Mouse (Mus musculus): Measurements from ENCODE around the gene Tmem30a.
A peak's percentile ranks its signal among the peaks of the same experiment; 100 is the strongest.

The Tmem30a gene

GRCm38 (mm10) chr9:79792841-79793835, at the start of gene Tmem30a:
Gene Tmem30a, minus strand, starts transcription at chr9:79793507.
- DNase-seq (ENCODE audit: low spot score) = peak; percentile 98

- DNase-seq (ENCODE audit: low spot score) = no peak
Observed at GRCm38 (mm10) chr9:79842615-79843014, 49.3 kb upstream of the Tmem30a start.

- no peak for DNase-seq (ENCODE audit: low spot score)
Observed at GRCm38 (mm10) chr9:79842028-79842427, 48.7 kb upstream of the Tmem30a start.

GRCm38 (mm10) chr9:79831294-79831693, 38.0 kb upstream of the Tmem30a start:
- no peak for DNase-seq (ENCODE audit: low spot score)

GRCm38 (mm10) chr9:79830874-79831273, 37.6 kb upstream of the Tmem30a start:
- DNase-seq (ENCODE audit: low spot score) = peak; percentile 64

GRCm38 (mm10) chr9:79829842-79830800, 36.8 kb upstream of the Tmem30a start:
- DNase-seq (ENCODE audit: low spot score) = no peak

- no peak for DNase-seq (ENCODE audit: low spot score)
Observed at GRCm38 (mm10) chr9:79827072-79827471, 33.8 kb upstream of the Tmem30a start.

- peak; percentile 32 for DNase-seq (ENCODE audit: low spot score)
Observed at GRCm38 (mm10) chr9:79825526-79825925, 32.2 kb upstream of the Tmem30a start.

- no peak for DNase-seq (ENCODE audit: low spot score)
Observed at GRCm38 (mm10) chr9:79823856-79824255, 30.5 kb upstream of the Tmem30a start.

- peak; percentile 73 for DNase-seq (ENCODE audit: low spot score)
Observed at GRCm38 (mm10) chr9:79823438-79823837, 30.1 kb upstream of the Tmem30a start.

- no peak for DNase-seq (ENCODE audit: low spot score)
Observed at GRCm38 (mm10) chr9:79816464-79816863, 23.2 kb upstream of the Tmem30a start.

GRCm38 (mm10) chr9:79816013-79816412, 22.7 kb upstream of the Tmem30a start:
- no peak for DNase-seq (ENCODE audit: low spot score)

- no peak for DNase-seq (ENCODE audit: low spot score)
Observed at GRCm38 (mm10) chr9:79814592-79814991, 21.3 kb upstream of the Tmem30a start.

GRCm38 (mm10) chr9:79810969-79811902, 17.9 kb upstream of the Tmem30a start:
- DNase-seq (ENCODE audit: low spot score) = no peak

- DNase-seq (ENCODE audit: low spot score) = no peak
Observed at GRCm38 (mm10) chr9:79810534-79810933, 17.2 kb upstream of the Tmem30a start.

- no peak for DNase-seq (ENCODE audit: low spot score)
Observed at GRCm38 (mm10) chr9:79809411-79809810, 16.1 kb upstream of the Tmem30a start.

- no peak for DNase-seq (ENCODE audit: low spot score)
Observed at GRCm38 (mm10) chr9:79807178-79807577, 13.9 kb upstream of the Tmem30a start.

GRCm38 (mm10) chr9:79806317-79807075, 13.2 kb upstream of the Tmem30a start:
- DNase-seq (ENCODE audit: low spot score) = peak; percentile 63

GRCm38 (mm10) chr9:79805426-79805825, 12.1 kb upstream of the Tmem30a start:
- no peak for DNase-seq (ENCODE audit: low spot score)

GRCm38 (mm10) chr9:79796461-79797135, 3.3 kb upstream of the Tmem30a start:
- DNase-seq (ENCODE audit: low spot score) = no peak
